Mouse (Mus musculus) embryonic fibroblast, embryonic 13.5 days (primary cell): ENCODE data around the gene Zbtb48.

ENCODE experiments used
- CTCF ChIP-seq: IDR thresholded peaks from 2 replicates; pipeline ENCODE4 v1.5.1; 2011; ENCODE audit warnings: mild to moderate bottlenecking, control low read depth, low read length, moderate library complexity, borderline replicate concordance; ENCODE audit not compliant: insufficient read depth
- POLR2A ChIP-seq: IDR thresholded peaks from 2 replicates; pipeline ENCODE4 v1.6.1; 2011; ENCODE audit warnings: low read depth, mild to moderate bottlenecking, control low read depth, low read length, moderate library complexity

GRCm38 (mm10) chr4:151975441-151975840, 52.0 kb downstream of the Zbtb48 start:
- no peak for TF ChIP-seq POLR2A
- no peak for TF ChIP-seq CTCF
